Mouse (Mus musculus) cerebellum, adult 2 months (tissue): ENCODE data around the gene Igfbp2.

Experiments used
- CTCF ChIP-seq: fragments of 200-500 bp; IDR thresholded peaks from 2 replicates; pipeline ENCODE4 v1.5.1; 2011; ENCODE audit warnings: low read depth, mild to moderate bottlenecking, control low read depth, low read length, moderate library complexity, borderline replicate concordance; ENCODE audit not compliant: insufficient read depth
- POLR2A ChIP-seq: fragments of 200-500 bp; IDR thresholded peaks from 2 replicates; pipeline ENCODE4 v1.6.1; 2011; ENCODE audit warnings: low read length, control low read depth, borderline replicate concordance; ENCODE audit not compliant: insufficient read depth

DNA sequence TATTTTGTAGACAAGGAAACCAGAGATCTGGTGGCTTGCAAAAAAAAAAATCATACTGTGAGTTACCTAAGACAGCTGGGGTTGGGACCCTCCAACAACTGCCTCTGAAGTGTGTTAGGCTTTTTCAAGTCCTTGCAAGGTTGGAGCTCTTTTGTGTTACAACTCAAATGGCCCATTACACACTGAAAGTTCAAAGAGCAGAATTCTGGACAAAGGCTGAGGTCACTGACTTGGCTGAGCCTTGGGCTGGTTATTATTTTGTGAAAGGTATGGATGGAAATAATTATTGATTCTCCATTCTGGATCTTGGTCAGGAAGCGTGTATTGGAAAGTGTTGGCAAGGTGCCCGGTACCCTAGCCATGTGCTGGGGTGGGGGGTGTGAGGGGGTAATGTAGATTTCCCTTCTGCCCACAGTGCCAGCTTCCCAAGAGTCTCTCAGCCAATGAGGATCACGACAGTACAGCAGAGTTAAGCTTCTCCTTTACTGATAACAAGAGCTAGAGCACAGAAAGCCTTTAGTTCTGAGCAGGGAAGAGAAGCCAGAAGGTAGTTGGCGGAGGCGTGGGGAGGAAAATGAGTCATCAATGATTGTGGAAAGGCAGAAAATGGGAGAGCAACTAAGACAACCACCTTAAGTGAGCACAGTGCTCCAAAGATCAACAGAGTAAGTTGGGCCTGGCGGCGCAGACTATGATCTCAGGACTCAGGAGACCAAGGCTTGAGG is 14.2 kb upstream of the Igfbp2 start:
- no peak for TF ChIP-seq CTCF
- no peak for TF ChIP-seq POLR2A
